ENCODE assay signal across 15 mouse cellular contexts in genomic region chr1:144544497-144544961, GRCm38 (mm10). TPM values are rescaled to one million over a fixed set of nuclear protein-coding genes. Genes with fewer than 3 reads are reported as not detected.
DNase-seq lines count a peak whose midpoint lies in the region; ATAC-seq and TF ChIP-seq lines count a peak whose summit lies in the region.
"Had no signal": no experiment of that assay in that cellular context is flagged by ENCODE, and none has a peak within 500 bp of the region (broad histone marks: within the 10 kb centered on the region; RNA-seq: fewer than 3 reads in every experiment).

No protein-coding gene starts in this region.

- no peak overlapping the region for H3K4me3 ChIP-seq in lung, embryonic 16.5 days (ENCODE audit: low read length)
- H3K4me3 ChIP-seq in forebrain, postnatal 0 days (ENCODE audit: low read depth, low read length) = no peak overlapping the region
- no peak overlapping the region for H3K4me3 ChIP-seq in neural tube, embryonic 15.5 days (replicated peaks)
- H3K4me3 ChIP-seq in heart, embryonic 11.5 days (ENCODE audit: low read depth, low read length) = no peak overlapping the region
- H3K4me3 ChIP-seq: neural tube, embryonic 13.5 days had no signal

- H3K4me2 ChIP-seq in lung, embryonic 16.5 days (ENCODE audit: low read depth, low read length) = peak overlapping the region; percentile 34
- no peak overlapping the region for H3K4me2 ChIP-seq in forebrain, postnatal 0 days (ENCODE audit: low read depth)
- H3K4me2 ChIP-seq in neural tube, embryonic 15.5 days = no peak overlapping the region
- H3K4me2 ChIP-seq in heart, embryonic 11.5 days = no peak overlapping the region
- H3K4me2 ChIP-seq: neural tube, embryonic 13.5 days had no signal

- no peaks in the 10 kb centered on the region for H3K9me3 ChIP-seq in lung, embryonic 16.5 days (ENCODE audit: control insufficient read depth, low read length)
- H3K9me3 ChIP-seq in forebrain, postnatal 0 days (ENCODE audit: low read length) = no peaks in the 10 kb centered on the region
- H3K9me3 ChIP-seq in neural tube, embryonic 15.5 days (replicated peaks) = no peaks in the 10 kb centered on the region
- no peaks in the 10 kb centered on the region for H3K9me3 ChIP-seq in heart, embryonic 11.5 days (replicated peaks; ENCODE audit: control insufficient read depth, low read length)
- H3K9me3 ChIP-seq: neural tube, embryonic 13.5 days had no signal

- peak overlapping the region; percentile 33; the same call in 1 of the 2 replicates for H3K27ac ChIP-seq in lung, embryonic 16.5 days (ENCODE audit: low read length)
- no peak overlapping the region for H3K27ac ChIP-seq in forebrain, postnatal 0 days (ENCODE audit: low read depth, low read length)
- no peak overlapping the region for H3K27ac ChIP-seq in neural tube, embryonic 15.5 days (replicated peaks)
- H3K27ac ChIP-seq in heart, embryonic 11.5 days (ENCODE audit: low read depth, low read length) = no peak overlapping the region
- H3K27ac ChIP-seq: macrophage; neural tube, embryonic 13.5 days had no signal

- no peaks in the 10 kb centered on the region for H3K27me3 ChIP-seq in lung, embryonic 16.5 days (ENCODE audit: control insufficient read depth, insufficient read depth, low read depth, low read length)
- H3K27me3 ChIP-seq in forebrain, postnatal 0 days (ENCODE audit: insufficient read depth, low read length) = no peaks in the 10 kb centered on the region
- H3K27me3 ChIP-seq in neural tube, embryonic 15.5 days (replicated peaks) = no peaks in the 10 kb centered on the region
- H3K27me3 ChIP-seq in heart, embryonic 11.5 days (ENCODE audit: control insufficient read depth, insufficient read depth, low read length) = no peaks in the 10 kb centered on the region
- H3K27me3 ChIP-seq: neural tube, embryonic 13.5 days had no signal

- peak; percentile 90 for ATAC-seq in lung, embryonic 16.5 days (ENCODE audit: low read depth)
- ATAC-seq in forebrain, postnatal 0 days = peak; percentile 34; the same call in 1 of the 2 replicates
- peak; percentile 17; the same call in 1 of the 2 replicates for ATAC-seq in neural tube, embryonic 15.5 days (ENCODE audit: low FRiP score)
- no peak for ATAC-seq in heart, embryonic 11.5 days (replicated peaks; ENCODE audit: insufficient number of reproducible peaks, low FRiP score, low TSS enrichment)

- no peak for TF ChIP-seq CTCF in forebrain, postnatal 0 days (IDR thresholded peaks at IDR 0.05; ENCODE audit: low read depth)

- WGBS in lung, embryonic 16.5 days = 48% methylated on average over 6 of the region's 6 CpGs
- WGBS in forebrain, postnatal 0 days = 41% methylated on average over 6 of the region's 6 CpGs
- WGBS in neural tube, embryonic 15.5 days = 68% methylated on average over 6 of the region's 6 CpGs
- 77% methylated on average over 6 of the region's 6 CpGs for WGBS in heart, embryonic 11.5 days (ENCODE audit: insufficient replicate concordance)

- H3K9ac ChIP-seq in lung, embryonic 16.5 days (ENCODE audit: low read length) = no peak overlapping the region
- H3K9ac ChIP-seq in forebrain, postnatal 0 days = no peak overlapping the region
- no peak overlapping the region for H3K9ac ChIP-seq in neural tube, embryonic 15.5 days (replicated peaks)
- H3K9ac ChIP-seq in heart, embryonic 11.5 days (ENCODE audit: low read depth, low read length) = no peak overlapping the region
- H3K9ac ChIP-seq: neural tube, embryonic 13.5 days had no signal

- DNase-seq in cerebellum, postnatal 14 days = peak; percentile 2 to 18
- no peak for DNase-seq in cerebellum, adult 18-20 months
- no peak for DNase-seq in lung, postnatal 4 days
- DNase-seq in forebrain, postnatal 0 days = peak; percentile 34
- DNase-seq in MN1 (ENCODE audit: low spot score) = no peak
- DNase-seq: adrenal gland, adult 2 months; cerebellum, adult 11-12 months; gastrocnemius, postnatal 14 days; kidney, adult 8-10 months; thymus, postnatal 36 days had no signal

- no peaks in the 10 kb centered on the region for H3K36me3 ChIP-seq in lung, embryonic 16.5 days (ENCODE audit: control insufficient read depth, insufficient read depth, low read length)
- H3K36me3 ChIP-seq in forebrain, postnatal 0 days (ENCODE audit: insufficient read depth) = no peaks in the 10 kb centered on the region
- H3K36me3 ChIP-seq in neural tube, embryonic 15.5 days = no peaks in the 10 kb centered on the region
- no peaks in the 10 kb centered on the region for H3K36me3 ChIP-seq in heart, embryonic 11.5 days (ENCODE audit: control insufficient read depth, insufficient read depth, low read length)
- H3K36me3 ChIP-seq: neural tube, embryonic 13.5 days had no signal

- H3K4me1 ChIP-seq in lung, embryonic 16.5 days (replicated peaks; ENCODE audit: control insufficient read depth, insufficient read depth, low read length) = no peaks in the 10 kb centered on the region
- H3K4me1 ChIP-seq in forebrain, postnatal 0 days (ENCODE audit: insufficient read depth) = no peaks in the 10 kb centered on the region
- no peaks in the 10 kb centered on the region for H3K4me1 ChIP-seq in neural tube, embryonic 15.5 days
- H3K4me1 ChIP-seq in heart, embryonic 11.5 days (ENCODE audit: control insufficient read depth, insufficient read depth, low read length) = no peaks in the 10 kb centered on the region
- H3K4me1 ChIP-seq: neural tube, embryonic 13.5 days had no signal

RNA-seq across cellular contexts. Expression of gene Rgs21, which starts 22.9 kb away (rescaled TPM):
- not detected in 2 replicates for polyA plus RNA-seq in lung, embryonic 16.5 days (2015; fragmentation: Nextera tagmentation; extraction: Ambion mirVana)
- not detected in 2 replicates for total RNA-seq in forebrain, postnatal 0 days (2014; rRNA removed)
- not detected in 2 replicates for polyA plus RNA-seq in forebrain, postnatal 0 days (2015; fragmentation: Nextera tagmentation; extraction: Ambion mirVana)
- polyA plus RNA-seq in neural tube, embryonic 15.5 days (2015; fragmentation: Nextera tagmentation; extraction: Ambion mirVana) = not detected in 2 replicates
- polyA plus RNA-seq in heart, embryonic 11.5 days (2014; fragmentation: Nextera tagmentation; extraction: Ambion mirVana) = not detected in 2 replicates
- total RNA-seq: adrenal gland, adult 2 months; gastrocnemius, postnatal 14 days had no signal
- polyA plus RNA-seq: adrenal gland, adult 2 months; macrophage; neural tube, embryonic 13.5 days had no signal

Comparison
In these comparisons a context has a peak if more than half of its experiments do, and no peak if none do; other contexts are left out.
1. DNase-seq: peak in cerebellum, postnatal 14 days (2 of 2) and forebrain, postnatal 0 days (single experiment); none in cerebellum, adult 18-20 months (0 of 2), lung, postnatal 4 days (0 of 2) and MN1 (single experiment).